Mouse (Mus musculus): ENCODE measurements at regions not wholly inside any gene's neighbourhood (a gene's known extent, or its start where the extent isn't known, plus 50 kb on each side); places are given as distances from the start of the nearest gene placed in this dataset.

- no peaks in the 10 kb centered on the region for H3K36me3 ChIP-seq (ENCODE audit: control insufficient read depth, insufficient read depth)
- TF ChIP-seq CEBPB (IDR thresholded peaks at IDR 0.05; ENCODE audit: insufficient read depth, poor library complexity, severe bottlenecking) (no peak), POLR2A (IDR thresholded peaks at IDR 0.05; ENCODE audit: insufficient read length, low read depth) (no peak), MYOG (IDR thresholded peaks at IDR 0.05; ENCODE audit: control insufficient read depth in 1 of 3, insufficient read depth in 1 of 3, insufficient read length in 2 of 3, low read depth in 2 of 3) (peak in 1 of 3 experiments; percentile 38), TCF3 (IDR thresholded peaks at IDR 0.05; ENCODE audit: insufficient read length, low read depth) (no peak), REST (IDR thresholded peaks at IDR 0.05; ENCODE audit: insufficient read depth, insufficient read length) (no peak), POLR2AphosphoS2 (IDR thresholded peaks at IDR 0.05; ENCODE audit: insufficient read length, low read depth) (no peak), SRF (IDR thresholded peaks at IDR 0.05; ENCODE audit: control insufficient read depth, insufficient read length, low read depth) (no peak), MAX (IDR thresholded peaks at IDR 0.05; ENCODE audit: low read depth) (no peak), USF1 (IDR thresholded peaks at IDR 0.05; ENCODE audit: low read depth) (no peak), TCF12 (IDR thresholded peaks at IDR 0.05; ENCODE audit: insufficient read depth, poor library complexity, severe bottlenecking) (no peak), MYOD1 (IDR thresholded peaks at IDR 0.05; ENCODE audit: control insufficient read depth in 1 of 3, insufficient read length in 2 of 3, low read depth in 2 of 3) (peak in 2 of 3 experiments; percentile 57 to 76), E2F4 (IDR thresholded peaks at IDR 0.05; ENCODE audit: insufficient read depth) (no peak)
- no peak overlapping the region for H3K4me3 ChIP-seq
- H3K27me3 ChIP-seq (ENCODE audit: control insufficient read depth, insufficient read depth, insufficient read length) = no peaks in the 10 kb centered on the region
- no peaks in the 10 kb centered on the region for H3K79me2 ChIP-seq (ENCODE audit: control insufficient read depth, insufficient read depth)
- H3ac ChIP-seq (ENCODE audit: control insufficient read depth, insufficient read length) = no peak overlapping the region
- H3K4me2 ChIP-seq (ENCODE audit: low read depth) = peak overlapping the region; percentile 22
Measured at GRCm38 (mm10) chr8:127706051-127706835, 642.5 kb downstream of the Pard3 start.

GRCm38 (mm10) chr8:127709439-127709838 lies 645.7 kb downstream of the Pard3 start:
- H3K27me3 ChIP-seq (ENCODE audit: control insufficient read depth, insufficient read depth, insufficient read length) = no peaks in the 10 kb centered on the region
- TF ChIP-seq MYOD1 (IDR thresholded peaks at IDR 0.05; ENCODE audit: control insufficient read depth in 1 of 3, insufficient read length in 2 of 3, low read depth in 2 of 3) = no peak
- H3K79me2 ChIP-seq (ENCODE audit: control insufficient read depth, insufficient read depth) = no peaks in the 10 kb centered on the region
- H3K4me3 ChIP-seq = no peak overlapping the region
- H3ac ChIP-seq (ENCODE audit: control insufficient read depth, insufficient read length) = no peak overlapping the region
- H3K4me2 ChIP-seq (ENCODE audit: low read depth) = no peak overlapping the region
- no peaks in the 10 kb centered on the region for H3K36me3 ChIP-seq (ENCODE audit: control insufficient read depth, insufficient read depth)

GRCm38 (mm10) chr8:127715097-127715496 lies 643.3 kb upstream of the Nrp1 start:
- Histone ChIP-seq H3ac (ENCODE audit: control insufficient read depth, insufficient read length) (no peak overlapping the region), H3K79me2 (ENCODE audit: control insufficient read depth, insufficient read depth) (no peaks in the 10 kb centered on the region), H3K36me3 (ENCODE audit: control insufficient read depth, insufficient read depth) (no peaks in the 10 kb centered on the region), H3K4me2 (ENCODE audit: low read depth) (no peak overlapping the region), H3K27me3 (ENCODE audit: control insufficient read depth, insufficient read depth, insufficient read length) (no peaks in the 10 kb centered on the region), H3K4me3 (no peak overlapping the region)
- TF ChIP-seq POLR2A (IDR thresholded peaks at IDR 0.05; ENCODE audit: insufficient read length, low read depth) = no peak

GRCm38 (mm10) chr8:127717969-127718368 lies 640.4 kb upstream of the Nrp1 start:
- no peaks in the 10 kb centered on the region for H3K79me2 ChIP-seq (ENCODE audit: control insufficient read depth, insufficient read depth)
- H3K4me3 ChIP-seq = no peak overlapping the region
- no peak overlapping the region for H3ac ChIP-seq (ENCODE audit: control insufficient read depth, insufficient read length)
- no peak overlapping the region for H3K4me2 ChIP-seq (ENCODE audit: low read depth)
- no peak for TF ChIP-seq POLR2AphosphoS2 (IDR thresholded peaks at IDR 0.05; ENCODE audit: insufficient read length, low read depth)
- TF ChIP-seq USF1 (IDR thresholded peaks at IDR 0.05; ENCODE audit: low read depth) = no peak
- TF ChIP-seq CEBPB (IDR thresholded peaks at IDR 0.05; ENCODE audit: insufficient read depth, poor library complexity, severe bottlenecking) = no peak
- no peak for TF ChIP-seq MYOD1 (IDR thresholded peaks at IDR 0.05; ENCODE audit: control insufficient read depth in 1 of 3, insufficient read length in 2 of 3, low read depth in 2 of 3)
- TF ChIP-seq E2F4 (IDR thresholded peaks at IDR 0.05; ENCODE audit: insufficient read depth) = no peak
- TF ChIP-seq TCF3 (IDR thresholded peaks at IDR 0.05; ENCODE audit: insufficient read length, low read depth) = no peak
- TF ChIP-seq REST (IDR thresholded peaks at IDR 0.05; ENCODE audit: insufficient read depth, insufficient read length) = no peak
- TF ChIP-seq MYOG (IDR thresholded peaks at IDR 0.05; ENCODE audit: control insufficient read depth in 1 of 3, insufficient read depth in 1 of 3, insufficient read length in 2 of 3, low read depth in 2 of 3) = no peak
- no peak for TF ChIP-seq MAX (IDR thresholded peaks at IDR 0.05; ENCODE audit: low read depth)
- no peak for TF ChIP-seq TCF12 (IDR thresholded peaks at IDR 0.05; ENCODE audit: insufficient read depth, poor library complexity, severe bottlenecking)
- no peak for TF ChIP-seq SRF (IDR thresholded peaks at IDR 0.05; ENCODE audit: control insufficient read depth, insufficient read length, low read depth)
- H3K27me3 ChIP-seq (ENCODE audit: control insufficient read depth, insufficient read depth, insufficient read length) = no peaks in the 10 kb centered on the region
- no peaks in the 10 kb centered on the region for H3K36me3 ChIP-seq (ENCODE audit: control insufficient read depth, insufficient read depth)

- Histone ChIP-seq H3K4me3 (no peak overlapping the region), H3K79me2 (ENCODE audit: control insufficient read depth, insufficient read depth) (no peaks in the 10 kb centered on the region), H3K4me2 (ENCODE audit: low read depth) (peak overlapping the region; percentile 59), H3K36me3 (ENCODE audit: control insufficient read depth, insufficient read depth) (no peaks in the 10 kb centered on the region), H3ac (ENCODE audit: control insufficient read depth, insufficient read length) (no peak overlapping the region), H3K27me3 (ENCODE audit: control insufficient read depth, insufficient read depth, insufficient read length) (no peaks in the 10 kb centered on the region)
- TF ChIP-seq E2F4 (IDR thresholded peaks at IDR 0.05; ENCODE audit: insufficient read depth) (no peak), SRF (IDR thresholded peaks at IDR 0.05; ENCODE audit: control insufficient read depth, insufficient read length, low read depth) (no peak), POLR2A (IDR thresholded peaks at IDR 0.05; ENCODE audit: insufficient read length, low read depth) (no peak), TCF3 (IDR thresholded peaks at IDR 0.05; ENCODE audit: insufficient read length, low read depth) (no peak), CEBPB (IDR thresholded peaks at IDR 0.05; ENCODE audit: insufficient read depth, poor library complexity, severe bottlenecking) (no peak), POLR2AphosphoS2 (IDR thresholded peaks at IDR 0.05; ENCODE audit: insufficient read length, low read depth) (no peak), MAX (IDR thresholded peaks at IDR 0.05; ENCODE audit: low read depth) (no peak), MYOD1 (IDR thresholded peaks at IDR 0.05; ENCODE audit: control insufficient read depth in 1 of 3, insufficient read length in 2 of 3, low read depth in 2 of 3) (no peak), REST (IDR thresholded peaks at IDR 0.05; ENCODE audit: insufficient read depth, insufficient read length) (no peak), TCF12 (IDR thresholded peaks at IDR 0.05; ENCODE audit: insufficient read depth, poor library complexity, severe bottlenecking) (no peak), MYOG (IDR thresholded peaks at IDR 0.05; ENCODE audit: control insufficient read depth in 1 of 3, insufficient read depth in 1 of 3, insufficient read length in 2 of 3, low read depth in 2 of 3) (no peak), USF1 (IDR thresholded peaks at IDR 0.05; ENCODE audit: low read depth) (no peak)
Measured at GRCm38 (mm10) chr8:127719881-127720280, 638.5 kb upstream of the Nrp1 start.

All from myocyte (in vitro differentiated cells).